In genomic region chr7:13053961-13054286, GRCm38 (mm10) we compare ENCODE assay signal across 8 mouse cellular contexts. TPM values are rescaled to one million over a fixed set of nuclear protein-coding genes. Genes with fewer than 3 reads are reported as not detected.
A peak's percentile ranks its signal among the peaks of the same experiment; 100 is the strongest.
DNase-seq lines count a peak whose midpoint lies in the region; ATAC-seq and TF ChIP-seq lines count a peak whose summit lies in the region.

No protein-coding gene starts in this region.

- peak overlapping the region; percentile 73 for H3K4me2 ChIP-seq in embryonic facial prominence, embryonic 14.5 days (ENCODE audit: low read depth, low read length)
- H3K4me2 ChIP-seq in neural tube, embryonic 14.5 days (ENCODE audit: low read depth, low read length), result peak overlapping the region; percentile 44

- no peaks in the 10 kb centered on the region for H3K9me3 ChIP-seq in embryonic facial prominence, embryonic 14.5 days (ENCODE audit: control insufficient read depth, low read length)
- no peaks in the 10 kb centered on the region; the same call in 1 of the 2 replicates for H3K9me3 ChIP-seq in limb, embryonic 10.5 days (replicated peaks)
- H3K9me3 ChIP-seq in neural tube, embryonic 14.5 days (ENCODE audit: control insufficient read depth, low read length), result no peaks in the 10 kb centered on the region

- intact Hi-C loops in left cerebral cortex, adult 2 months (cut with DNase I), result loop anchor here (2.0 to 5.0 kb wide), 3 partner anchors 45 to 572 kb away; partner anchors contain the start of gene Rps5

- H3K4me1 ChIP-seq in embryonic facial prominence, embryonic 14.5 days (ENCODE audit: control insufficient read depth, insufficient read depth, low read length), result peaks cover 4% of the 10 kb centered on the region; the same call in 1 of the 2 replicates
- H3K4me1 ChIP-seq in limb, embryonic 10.5 days, result peaks cover 8% of the 10 kb centered on the region
- no peaks in the 10 kb centered on the region for H3K4me1 ChIP-seq in neural tube, embryonic 14.5 days (ENCODE audit: control insufficient read depth, insufficient read depth, low read length)

- H3K9ac ChIP-seq in embryonic facial prominence, embryonic 14.5 days (ENCODE audit: low read depth, low read length), result peak overlapping the region; percentile 70
- H3K9ac ChIP-seq in neural tube, embryonic 14.5 days (replicated peaks; ENCODE audit: low read depth, low read length), result peak overlapping the region; percentile 62; the same call in 1 of the 2 replicates

- WGBS in embryonic facial prominence, embryonic 14.5 days, result 3% methylated on average over 14 of the region's 15 CpGs
- WGBS in limb, embryonic 10.5 days, result 2% methylated on average over 15 of the region's 15 CpGs
- under 1% methylated on average over 15 of the region's 15 CpGs for WGBS in neural tube, embryonic 14.5 days

- peak overlapping the region; percentile 99 for H3K27ac ChIP-seq in left cerebral cortex, adult 2 months
- H3K27ac ChIP-seq in embryonic facial prominence, embryonic 14.5 days (replicated peaks; ENCODE audit: low read depth, low read length), result peak overlapping the region; percentile 77; the same call in 1 of the 2 replicates
- peak overlapping the region; percentile 93 for H3K27ac ChIP-seq in limb, embryonic 10.5 days
- peak overlapping the region; percentile 92 for H3K27ac ChIP-seq in neural tube, embryonic 14.5 days (ENCODE audit: low read depth, low read length)

- no peak for TF ChIP-seq CTCF in left cerebral cortex, adult 2 months (IDR thresholded peaks at IDR 0.05)

- DNase-seq in left cerebral cortex, adult 2 months (ENCODE audit: extremely low spot score in 1 of 2, low spot score in 2 of 2), result no peak
- DNase-seq in left cerebral cortex, adult 9 months (ENCODE audit: low spot score in 2 of 2), result no peak
- DNase-seq in embryonic facial prominence, embryonic 14.5 days (ENCODE audit: low spot score), result no peak
- no peak for DNase-seq in limb, embryonic 10.5 days (ENCODE audit: low spot score)
- no peak for DNase-seq in adrenal gland, adult 8-10 months
- no peak for DNase-seq in cerebellum, adult 9-11 months
- DNase-seq in kidney, postnatal 10 days, result no peak

- H3K36me3 ChIP-seq in embryonic facial prominence, embryonic 14.5 days (ENCODE audit: control insufficient read depth, insufficient read depth, low read length), result no peaks in the 10 kb centered on the region
- no peaks in the 10 kb centered on the region for H3K36me3 ChIP-seq in limb, embryonic 10.5 days
- H3K36me3 ChIP-seq in neural tube, embryonic 14.5 days (ENCODE audit: control insufficient read depth, insufficient read depth, low read length), result no peaks in the 10 kb centered on the region

- H3K27me3 ChIP-seq in embryonic facial prominence, embryonic 14.5 days (replicated peaks; ENCODE audit: control insufficient read depth, insufficient read depth, low read length), result no peaks in the 10 kb centered on the region
- H3K27me3 ChIP-seq in limb, embryonic 10.5 days (ENCODE audit: low read depth, poor library complexity, severe bottlenecking), result no peaks in the 10 kb centered on the region
- H3K27me3 ChIP-seq in neural tube, embryonic 14.5 days (ENCODE audit: control insufficient read depth, insufficient read depth, low read length), result no peaks in the 10 kb centered on the region

- no peak for ATAC-seq in embryonic facial prominence, embryonic 14.5 days (ENCODE audit: low read depth)
- ATAC-seq in neural tube, embryonic 14.5 days (ENCODE audit: low read depth), result no peak

- H3K4me3 ChIP-seq in left cerebral cortex, adult 2 months, result peak overlapping the region; percentile 66
- H3K4me3 ChIP-seq in embryonic facial prominence, embryonic 14.5 days (ENCODE audit: low read depth, low read length), result peak overlapping the region; percentile 57
- H3K4me3 ChIP-seq in limb, embryonic 10.5 days, result peak overlapping the region; percentile 68
- H3K4me3 ChIP-seq in neural tube, embryonic 14.5 days (ENCODE audit: low read depth, low read length), result peak overlapping the region; percentile 42

RNA-seq across cellular contexts. Expression of gene Mzf1, which starts 0.6 kb away (rescaled TPM):
- total RNA-seq in left cerebral cortex, adult 2 months (2021), result 10 to 100 TPM; 10.2 to 10.6 TPM
- 2.9 and 4.1 TPM in 2 replicates for polyA plus RNA-seq in embryonic facial prominence, embryonic 14.5 days (2014; fragmentation: Nextera tagmentation; extraction: Ambion mirVana)
- polyA plus RNA-seq in limb, embryonic 10.5 days (2016; fragmentation: Nextera tagmentation; extraction: Ambion mirVana), result 3.3 and 4.4 TPM in 2 replicates
- polyA plus RNA-seq in neural tube, embryonic 14.5 days (2014; fragmentation: Nextera tagmentation; extraction: Ambion mirVana), result 8.4 and 9.0 TPM in 2 replicates
- 1 to 10 TPM; 3.2 to 7.5 (median 5.9) TPM for total RNA-seq in adrenal gland, adult 8-10 months (2022)

RNA-seq across cellular contexts. Expression of gene Ube2m, which starts 15.8 kb away (rescaled TPM):
- 100 to 1,000 TPM; 220 to 227 TPM for total RNA-seq in left cerebral cortex, adult 2 months (2021)
- 140 and 147 TPM in 2 replicates for polyA plus RNA-seq in embryonic facial prominence, embryonic 14.5 days (2014; fragmentation: Nextera tagmentation; extraction: Ambion mirVana)
- polyA plus RNA-seq in limb, embryonic 10.5 days (2016; fragmentation: Nextera tagmentation; extraction: Ambion mirVana), result 182 and 208 TPM in 2 replicates
- 142 and 146 TPM in 2 replicates for polyA plus RNA-seq in neural tube, embryonic 14.5 days (2014; fragmentation: Nextera tagmentation; extraction: Ambion mirVana)
- 100 to 1,000 TPM; 168 to 169 (median 168) TPM for total RNA-seq in adrenal gland, adult 8-10 months (2022)

RNA-seq across cellular contexts. Expression of gene Chmp2a, which starts 19.3 kb away (rescaled TPM):
- total RNA-seq in left cerebral cortex, adult 2 months (2021), result 100 to 1,000 TPM; 134 to 150 TPM
- polyA plus RNA-seq in embryonic facial prominence, embryonic 14.5 days (2014; fragmentation: Nextera tagmentation; extraction: Ambion mirVana), result 162 and 169 TPM in 2 replicates
- polyA plus RNA-seq in limb, embryonic 10.5 days (2016; fragmentation: Nextera tagmentation; extraction: Ambion mirVana), result 79.6 and 84.2 TPM in 2 replicates
- 196 and 199 TPM in 2 replicates for polyA plus RNA-seq in neural tube, embryonic 14.5 days (2014; fragmentation: Nextera tagmentation; extraction: Ambion mirVana)
- total RNA-seq in adrenal gland, adult 8-10 months (2022), result 100 to 1,000 TPM; 235 to 249 (median 240) TPM

RNA-seq across cellular contexts. Expression of gene Vmn1r85, which starts 41.0 kb away (rescaled TPM):
- total RNA-seq in left cerebral cortex, adult 2 months (2021), result not detected
- not detected in 2 replicates for polyA plus RNA-seq in embryonic facial prominence, embryonic 14.5 days (2014; fragmentation: Nextera tagmentation; extraction: Ambion mirVana)
- polyA plus RNA-seq in limb, embryonic 10.5 days (2016; fragmentation: Nextera tagmentation; extraction: Ambion mirVana), result not detected in 2 replicates
- polyA plus RNA-seq in neural tube, embryonic 14.5 days (2014; fragmentation: Nextera tagmentation; extraction: Ambion mirVana), result 0.06 and 0.17 TPM in 2 replicates
- not detected for total RNA-seq in adrenal gland, adult 8-10 months (2022)

RNA-seq across cellular contexts. Expression of gene Zbtb45, which starts 44.1 kb away (rescaled TPM):
- total RNA-seq in left cerebral cortex, adult 2 months (2021), result 10 to 100 TPM; 34.0 to 35.8 TPM
- polyA plus RNA-seq in embryonic facial prominence, embryonic 14.5 days (2014; fragmentation: Nextera tagmentation; extraction: Ambion mirVana), result 20.0 and 23.6 TPM in 2 replicates
- polyA plus RNA-seq in limb, embryonic 10.5 days (2016; fragmentation: Nextera tagmentation; extraction: Ambion mirVana), result 29.1 and 31.8 TPM in 2 replicates
- polyA plus RNA-seq in neural tube, embryonic 14.5 days (2014; fragmentation: Nextera tagmentation; extraction: Ambion mirVana), result 36.0 and 40.5 TPM in 2 replicates
- total RNA-seq in adrenal gland, adult 8-10 months (2022), result 10 to 100 TPM; 15.2 to 19.9 (median 17.5) TPM
